Mouse (Mus musculus) liver, adult 2 months (tissue): Measurements from ENCODE around the gene Gspt1. TPM values are rescaled to one million over a fixed set of nuclear protein-coding genes. Genes with fewer than 3 reads are reported as not detected.
"Not testable (repeated sequence)": the region's sequence is repeated elsewhere in the genome, so short reads cannot be mapped to it uniquely, and the experiment has no call there.

ENCODE experiments used
- DNase-seq: peaks from one replicate; pipeline ENCODE4 v3.0.0-alpha.2; 2011; ENCODE audit warnings: low read depth, low spot score; ENCODE audit errors: extremely low read depth
- H3K27ac ChIP-seq: fragments of 200-500 bp; replicated peaks from 2 replicates; pipeline ENCODE4 v1.5.1; 2012; ENCODE audit warnings: low read depth, mild to moderate bottlenecking, control low read depth, inconsistent platforms, low read length; ENCODE audit not compliant: insufficient read depth
- H3K27me3 ChIP-seq: fragments of 200-500 bp; 2 replicates; pipeline ENCODE4 v1.6.1; 2012; ENCODE audit warnings: mild to moderate bottlenecking, moderate library complexity, low read length, inconsistent platforms; ENCODE audit not compliant: control insufficient read depth, insufficient read depth
- H3K36me3 ChIP-seq: fragments of 200-500 bp; 2 replicates; pipeline ENCODE4 v1.6.1; 2012; ENCODE audit warnings: low read length, inconsistent platforms; ENCODE audit not compliant: control insufficient read depth, insufficient read depth
- H3K4me1 ChIP-seq: fragments of 200-500 bp; 2 replicates; pipeline ENCODE4 v1.6.1; 2011; ENCODE audit warnings: low read length; ENCODE audit not compliant: control insufficient read depth, insufficient read depth
- H3K4me3 ChIP-seq: fragments of 200-500 bp; 2 replicates; pipeline ENCODE4 v1.5.1; 2011; ENCODE audit warnings: low read depth, mild to moderate bottlenecking, control low read depth, low read length, moderate library complexity; ENCODE audit not compliant: insufficient read depth
- H3K79me2 ChIP-seq: fragments of 200-500 bp; 2 replicates; pipeline ENCODE4 v1.6.1; 2012; ENCODE audit warnings: inconsistent platforms, mild to moderate bottlenecking, low read length, moderate library complexity; ENCODE audit not compliant: control insufficient read depth, insufficient read depth
- H3K9ac ChIP-seq: fragments of 200-500 bp; 2 replicates; pipeline ENCODE4 v1.6.1; 2012; ENCODE audit warnings: low read depth, mild to moderate bottlenecking, control low read depth, inconsistent platforms, low read length
- CTCF ChIP-seq: fragments of 200-500 bp; IDR thresholded peaks from 2 replicates; pipeline ENCODE4 v1.5.1; 2011; ENCODE audit warnings: low read depth, low read length, control low read depth
- POLR2A ChIP-seq: fragments of 200-500 bp; IDR thresholded peaks from 2 replicates; pipeline ENCODE4 v1.6.1; 2011; ENCODE audit warnings: low read length, control low read depth; ENCODE audit not compliant: insufficient read depth; ENCODE audit errors: extremely low read depth
- WGBS: fragments of 180-500 bp; shearing (Covaris S2); methylation state at CpG from one replicate; pipeline ENCODE4 v1.1.7; 2018; 5-methylcytosine and 5-hydroxymethylcytosine counted together
- polyA plus RNA-seq: library from polyadenylated mRNA; depleted of rRNA; stranded (reverse); fragments of >200 nt; gene quantifications from 2 replicates; pipeline ENCODE4 v1.2.3, GENCODE M21; 2012; rRNA removed
- total RNA-seq: library from RNA; depleted of rRNA; stranded (reverse); fragments of >200 nt; gene quantifications from 2 replicates; pipeline ENCODE4 v1.2.3, GENCODE M21; 2014; rRNA removed

Gene Gspt1
- 35.9 and 37.9 TPM in 2 replicates for total RNA-seq
- polyA plus RNA-seq, result 17.6 and 19.7 TPM in 2 replicates

- TF ChIP-seq CTCF (no peak), POLR2A (peak; percentile 80)
- H3K4me1 ChIP-seq, result peaks cover 5% of the 10 kb centered on the region
- WGBS, result under 1% methylated on average over 76 of the region's 76 CpGs
- peak within 1 kb of the TSS; percentile 79 for H3K4me3 ChIP-seq
- peak within 1 kb of the TSS; percentile 84 for H3K27ac ChIP-seq
- no peaks in the 10 kb centered on the region for H3K36me3 ChIP-seq
- H3K27me3 ChIP-seq, result no peaks in the 10 kb centered on the region
- H3K9ac ChIP-seq, result peak within 1 kb of the TSS; percentile 83
- peak; percentile 94 for DNase-seq
- H3K79me2 ChIP-seq, result peaks cover 18% of the 10 kb centered on the region; the same call in 1 of the 2 replicates
Observed at GRCm38 (mm10) chr16:11253898-11254722, at the start of gene Gspt1. Gene Gspt1, minus strand, starts transcription at chr16:11254325.

- Histone ChIP-seq H3K9ac (no peak overlapping the region), H3K4me3 (no peak overlapping the region), H3K27ac (no peak overlapping the region), H3K27me3 (no peaks in the 10 kb centered on the region), H3K79me2 (no peaks in the 10 kb centered on the region), H3K4me1 (no peaks in the 10 kb centered on the region), H3K36me3 (no peaks in the 10 kb centered on the region)
- TF ChIP-seq POLR2A, result no peak
- TF ChIP-seq CTCF, result no peak
- DNase-seq, result no peak
Observed at GRCm38 (mm10) chr16:11303741-11304140, 49.6 kb upstream of the Gspt1 start.

GRCm38 (mm10) chr16:11297700-11298099, 43.6 kb upstream of the Gspt1 start:
- peak; percentile 63 for TF ChIP-seq CTCF
- H3K4me3 ChIP-seq, H3K9ac ChIP-seq, H3K27me3 ChIP-seq, H3K27ac ChIP-seq, H3K79me2 ChIP-seq, H3K4me1 ChIP-seq, H3K36me3 ChIP-seq: not testable (repeated sequence)
- DNase-seq, result peak; percentile 66
- WGBS, result 71% methylated on average over 1 of the region's 1 CpGs

- H3K79me2 ChIP-seq, H3K4me3 ChIP-seq, H3K36me3 ChIP-seq, H3K27me3 ChIP-seq, H3K4me1 ChIP-seq, H3K9ac ChIP-seq, DNase-seq, H3K27ac ChIP-seq: not testable (repeated sequence)
- WGBS, result 96% methylated on average over 4 of the region's 4 CpGs
Observed at GRCm38 (mm10) chr16:11295583-11295982, 41.5 kb upstream of the Gspt1 start.

DNA sequence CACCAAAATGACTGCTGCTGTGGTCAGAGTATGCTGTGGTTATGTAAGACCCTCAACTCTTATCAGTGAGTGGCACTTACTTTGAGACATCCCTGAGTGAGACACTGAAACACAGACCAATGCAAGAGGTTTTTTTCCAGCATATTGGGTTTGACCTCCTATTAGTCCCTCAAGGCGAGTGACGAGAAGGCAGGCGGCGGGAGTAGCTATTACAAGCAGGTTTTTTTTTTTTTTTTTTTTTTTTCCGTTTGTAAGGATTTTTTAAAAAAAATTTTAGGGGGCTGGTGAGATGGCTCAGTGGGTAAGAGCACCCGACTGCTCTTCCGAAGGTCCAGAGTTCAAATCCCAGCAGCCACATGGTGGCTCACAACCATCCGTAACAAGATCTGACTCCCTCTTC, 34.7 kb upstream of the Gspt1 start:
- H3K9ac ChIP-seq, H3K4me3 ChIP-seq, H3K79me2 ChIP-seq, H3K36me3 ChIP-seq, H3K27ac ChIP-seq, H3K27me3 ChIP-seq, DNase-seq, H3K4me1 ChIP-seq: not testable (repeated sequence)
- WGBS, result 95% methylated on average over 8 of the region's 8 CpGs

- Histone ChIP-seq H3K4me3 (no peak overlapping the region), H3K4me1 (no peaks in the 10 kb centered on the region), H3K9ac (no peak overlapping the region), H3K36me3 (no peaks in the 10 kb centered on the region), H3K27me3 (no peaks in the 10 kb centered on the region), H3K79me2 (no peaks in the 10 kb centered on the region), H3K27ac (no peak overlapping the region)
- no peak for TF ChIP-seq POLR2A
- TF ChIP-seq CTCF, result no peak
- DNase-seq, result no peak
- 87% methylated on average over 2 of the region's 2 CpGs for WGBS
Observed at GRCm38 (mm10) chr16:11285949-11286348, 31.8 kb upstream of the Gspt1 start.
